Mouse (Mus musculus) frontal cortex, postnatal 36 days (tissue): ENCODE results near the gene Cabin1.

Experiments
- DNase-seq, 2 experiments: peaks; one replicate each; pipeline ENCODE4 v3.0.0; 2022; ENCODE audit warnings: low spot score in 2 of 2

Gene Cabin1

DNA sequence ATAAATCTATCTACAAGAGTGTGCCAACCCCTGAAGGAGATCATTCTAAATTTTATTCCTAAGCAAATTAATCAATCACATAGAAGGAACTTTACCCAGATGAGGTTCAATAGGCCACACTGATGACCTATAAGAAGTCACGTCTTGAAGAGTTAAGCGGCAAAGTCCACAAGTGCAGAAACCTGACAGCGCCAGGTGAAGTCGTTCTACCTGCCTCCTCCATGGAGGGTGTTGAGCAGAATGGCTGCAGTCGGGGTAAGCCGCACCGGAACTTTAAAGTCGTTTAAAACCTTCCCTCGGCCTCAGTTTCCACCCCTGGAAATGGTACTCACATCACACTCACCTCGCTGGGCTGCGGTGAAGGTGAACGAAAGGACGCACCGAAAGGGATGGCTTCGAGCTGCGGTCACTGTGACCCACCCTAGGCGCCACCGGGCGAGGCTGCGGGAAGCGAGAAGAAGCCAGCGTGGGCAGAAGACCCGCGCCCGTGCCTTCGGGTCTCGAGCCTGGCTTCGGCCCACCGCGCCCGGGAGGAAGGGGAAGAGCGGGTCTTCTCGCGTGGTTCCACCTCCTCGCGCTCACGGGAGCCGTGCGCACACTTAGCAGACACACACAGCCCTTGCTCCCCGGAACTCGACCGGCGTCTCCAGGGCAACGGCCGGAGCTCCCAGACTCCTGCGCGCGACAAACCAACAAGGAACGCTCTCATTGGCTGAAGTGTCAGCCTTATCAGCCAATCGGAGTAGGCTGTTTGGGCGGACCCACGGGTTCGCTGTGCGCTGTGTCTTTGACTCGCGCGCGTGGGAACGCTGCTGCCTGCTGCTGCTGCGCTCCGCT, at the start of gene Cabin1:
Gene Cabin1 (minus strand): TSS at position 660 of the 837 bp plus-strand sequence.
- peak; percentile 97 to 98 for DNase-seq

GRCm38 (mm10) chr10:75804217-75804616, 40.1 kb upstream of the Cabin1 start:
- no peak for DNase-seq

DNA sequence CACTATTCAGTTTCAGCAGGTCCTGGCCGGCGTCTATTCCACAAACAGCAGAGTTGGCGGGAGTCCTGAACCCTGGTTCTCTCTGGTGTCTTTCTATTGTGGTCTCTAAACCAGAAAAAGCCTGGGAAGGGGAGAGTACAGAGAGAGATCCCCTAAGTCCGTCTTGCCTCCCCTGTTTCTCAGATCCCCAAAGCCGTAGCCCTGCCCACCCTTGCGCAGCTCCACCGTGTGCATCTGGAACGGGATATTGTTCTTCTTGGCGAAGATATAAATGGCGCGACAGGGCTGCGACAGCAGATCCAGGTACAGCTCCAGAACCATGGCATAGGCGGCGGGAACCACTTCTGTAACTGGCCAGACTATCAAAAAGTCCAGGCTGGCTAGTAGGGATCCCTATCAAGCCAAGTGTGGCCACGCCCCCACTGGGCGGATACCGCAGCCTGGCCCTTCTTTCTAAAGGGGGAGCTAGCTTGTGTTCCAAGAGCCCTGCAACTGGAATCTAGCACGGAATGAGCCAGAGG, 34.1 kb upstream of the Cabin1 start, which contains the start of gene Gstt1:
Gene Gstt1 (minus strand): TSS at position 409 of the 521 bp plus-strand sequence.
- DNase-seq = peak; percentile 11 to 28

DNA sequence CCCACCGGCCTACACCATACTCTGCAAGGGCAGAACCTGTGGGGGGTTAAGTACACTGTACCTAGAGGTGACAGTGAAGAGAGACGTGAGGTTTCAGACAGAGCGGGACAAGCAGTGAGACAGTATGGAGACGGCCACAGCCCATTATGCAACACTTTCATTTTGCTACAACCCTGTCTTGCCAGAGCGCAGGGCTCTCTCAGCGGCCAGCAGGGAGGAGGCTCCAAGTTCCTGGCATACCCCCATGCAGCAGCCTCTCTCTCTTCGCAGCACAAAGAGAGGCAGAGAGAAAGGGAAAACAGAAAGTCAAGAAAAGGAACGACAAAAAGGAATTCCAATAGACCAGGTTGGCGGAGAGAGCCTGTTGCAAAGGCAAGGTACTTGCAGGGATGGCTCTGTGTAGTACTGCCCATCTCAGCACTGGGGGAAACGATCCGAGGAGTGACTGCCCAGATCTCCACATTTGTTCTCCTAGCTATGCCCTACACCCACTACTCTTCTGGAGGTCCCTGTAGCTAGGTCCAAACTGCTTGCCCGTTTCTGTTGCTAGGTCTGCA, 33.6 kb upstream of the Cabin1 start:
- peak; percentile 37 to 54 for DNase-seq

- DNase-seq = no peak
These were observed 32.8 kb upstream of the Cabin1 start for GRCm38 (mm10) chr10:75796731-75797516.

- DNase-seq = no peak
These were observed 30.7 kb upstream of the Cabin1 start for GRCm38 (mm10) chr10:75794880-75795279.

DNA sequence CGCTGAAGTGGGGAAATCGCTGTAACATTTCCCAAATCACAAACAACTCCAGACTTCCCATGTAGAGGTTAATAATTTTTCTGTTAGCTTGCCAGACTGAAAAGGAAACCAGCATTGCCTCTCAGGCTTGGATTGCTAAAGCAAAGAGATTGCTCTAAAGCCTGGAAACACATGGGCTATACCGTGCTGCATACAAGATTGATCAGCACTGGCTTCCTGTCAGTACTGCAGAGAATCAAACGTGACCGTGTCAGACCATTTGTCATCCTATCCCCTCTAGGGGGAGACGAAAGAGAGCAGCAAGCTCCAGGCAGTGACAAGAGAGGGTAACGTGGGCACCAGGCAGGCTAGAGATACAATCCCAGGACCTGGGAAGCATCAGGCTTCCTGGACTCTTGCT, 26.6 kb upstream of the Cabin1 start:
- DNase-seq = no peak

- DNase-seq = no peak
These were observed 25.7 kb upstream of the Cabin1 start for GRCm38 (mm10) chr10:75789841-75790240.

DNA sequence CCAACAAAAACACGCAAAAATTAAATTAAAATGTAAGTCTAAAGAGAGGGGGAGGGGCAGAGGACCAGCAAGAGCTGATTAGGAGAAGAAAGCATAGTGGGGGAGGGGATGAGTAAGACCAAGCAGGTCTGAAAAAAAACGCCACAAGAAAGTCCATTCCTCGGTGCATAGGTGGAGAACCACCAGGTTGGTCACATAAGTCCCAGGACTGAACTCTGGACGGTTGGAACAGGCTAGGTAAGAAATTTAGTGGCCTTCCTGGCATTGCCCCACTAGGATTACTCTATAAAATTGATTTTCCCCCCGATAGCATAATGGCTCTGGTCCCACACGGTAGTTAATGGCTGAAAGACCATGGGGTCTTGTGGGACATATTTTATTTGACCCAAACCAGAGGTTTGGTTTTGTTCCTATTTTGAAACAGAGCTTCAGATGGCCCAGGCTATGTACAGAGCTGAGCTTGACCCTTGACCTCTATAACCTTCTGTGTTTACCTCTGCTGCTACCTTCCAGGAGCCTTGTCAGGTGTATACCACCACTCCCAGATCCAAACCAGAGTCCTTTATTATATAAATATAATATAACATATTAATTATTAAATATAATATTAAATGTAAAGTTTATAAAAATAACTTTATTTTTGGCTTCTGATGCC, 25.1 kb upstream of the Cabin1 start:
- no peak for DNase-seq

DNA sequence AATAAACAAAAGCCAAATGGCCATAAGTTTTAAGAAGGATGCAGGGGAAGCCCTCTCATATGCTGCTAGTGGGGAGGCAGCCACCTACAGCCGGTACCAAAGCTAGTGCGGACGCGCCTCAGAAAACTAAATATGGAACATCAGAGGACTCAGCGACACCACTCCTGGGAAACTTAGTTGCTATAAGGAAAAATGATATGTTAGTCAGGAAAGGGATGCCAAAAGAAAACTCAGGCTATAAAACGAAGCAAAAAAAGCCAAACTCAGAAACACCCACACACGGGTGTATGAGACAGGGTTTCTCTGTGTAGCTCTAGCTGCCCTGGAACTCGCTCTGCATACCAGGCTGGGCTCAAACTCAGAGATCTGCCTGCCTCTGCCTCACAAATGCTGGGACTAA, 24.1 kb upstream of the Cabin1 start:
- peak in 1 of 2 experiments; percentile 52 for DNase-seq

- DNase-seq = no peak
These were observed 21.3 kb upstream of the Cabin1 start for GRCm38 (mm10) chr10:75785442-75785841.

GRCm38 (mm10) chr10:75780769-75781578, 16.8 kb upstream of the Cabin1 start, which contains the start of the genes Gm20441 and Gstt3:
Gm20441 (minus strand) TSS chr10:75780954.
Gstt3 (minus strand) TSS chr10:75781414.
- no peak for DNase-seq

DNA sequence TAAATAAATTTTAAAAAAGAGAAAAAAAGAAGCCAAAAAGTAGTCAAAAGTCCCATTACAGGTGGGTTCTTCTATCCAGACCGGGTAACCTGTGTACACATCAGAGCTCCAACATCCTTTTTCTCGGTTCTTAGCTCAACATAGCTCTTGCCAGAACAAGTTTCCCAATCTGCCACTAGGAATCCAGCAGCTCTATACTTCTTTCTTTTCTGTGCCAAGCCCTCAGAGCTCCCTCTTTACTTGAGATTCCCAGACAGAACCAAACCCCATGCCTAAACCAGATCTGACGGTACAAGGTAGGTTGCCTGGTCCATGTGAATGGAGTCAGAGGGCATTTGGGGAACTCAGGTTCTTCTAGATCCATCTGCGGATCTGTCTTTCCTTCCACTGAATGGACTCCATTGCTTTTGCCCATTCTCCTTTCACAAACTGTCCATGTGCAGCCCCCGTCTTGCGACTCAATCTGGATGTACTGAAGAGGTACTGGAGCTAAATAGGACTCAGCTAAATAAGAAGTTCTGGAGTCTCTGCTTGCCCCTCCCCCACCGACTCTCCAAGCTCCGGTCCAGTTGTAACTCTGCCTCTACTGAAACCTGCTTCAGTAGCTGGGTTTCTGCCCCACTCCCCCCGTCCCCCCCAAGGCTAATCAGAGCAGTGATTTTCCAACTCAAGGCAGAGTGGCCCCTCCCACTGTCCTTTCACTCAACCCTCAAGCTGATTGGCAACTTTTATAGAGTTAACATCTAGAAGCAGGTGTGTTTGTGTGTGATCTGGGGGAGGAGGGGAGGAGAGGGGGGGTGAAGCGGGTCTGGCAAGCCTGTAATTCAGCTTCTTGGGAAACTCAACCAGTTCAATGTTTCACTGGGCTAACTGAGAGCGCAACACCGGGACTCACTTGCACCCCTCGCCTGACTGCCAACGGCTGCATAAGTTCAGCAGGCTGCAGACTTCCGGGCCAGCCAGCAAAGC, 15.3 kb upstream of the Cabin1 start:
- no peak for DNase-seq

DNA sequence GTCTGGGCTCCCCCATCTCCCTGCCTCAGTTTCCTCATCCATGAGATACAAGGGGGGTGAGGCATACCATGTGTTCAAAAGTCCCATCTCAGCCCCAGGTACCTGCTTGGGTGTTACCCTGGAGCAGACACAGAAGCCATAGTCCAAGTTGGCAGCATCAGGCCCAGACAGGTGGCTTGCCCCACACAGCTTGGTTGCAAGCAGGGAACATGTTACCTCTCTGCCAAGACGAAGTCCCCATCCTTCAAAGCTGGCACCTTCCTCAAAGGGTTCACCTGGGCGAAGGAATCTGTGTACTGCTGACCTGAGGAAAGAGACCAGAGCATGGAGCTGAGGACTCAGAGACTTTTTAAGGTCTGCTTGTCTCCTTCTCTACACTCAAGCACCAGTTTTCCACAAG, 13.7 kb upstream of the Cabin1 start:
- no peak for DNase-seq

DNA sequence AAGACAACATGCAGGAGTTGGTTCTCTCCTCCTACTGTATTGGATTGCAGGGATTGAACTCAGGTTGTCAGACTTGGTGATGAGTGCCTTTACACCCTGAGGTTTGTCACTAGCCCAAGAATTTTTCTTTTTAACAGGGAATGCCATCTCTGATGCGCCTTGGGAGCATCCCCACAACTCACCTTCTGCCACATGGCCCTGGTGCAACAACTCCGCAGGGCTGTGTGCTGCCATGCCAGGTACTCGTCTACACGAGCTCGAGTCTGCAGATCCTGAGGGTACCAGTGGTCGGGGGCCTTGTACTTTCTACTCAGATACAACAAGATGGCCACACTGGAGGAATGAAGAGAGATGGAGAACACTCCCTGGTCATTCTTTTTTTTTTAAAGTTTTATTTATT, 12.4 kb upstream of the Cabin1 start:
- no peak for DNase-seq

- DNase-seq = no peak
These were observed 10.4 kb upstream of the Cabin1 start for GRCm38 (mm10) chr10:75774587-75774986.

GRCm38 (mm10) chr10:75774102-75774501, 10.0 kb upstream of the Cabin1 start:
- DNase-seq = no peak

GRCm38 (mm10) chr10:75772795-75773664, 8.9 kb upstream of the Cabin1 start, which contains the start of gene Ddt:
Ddt (minus strand) TSS chr10:75773414.
- DNase-seq = peak; percentile 72 to 88
